Mouse (Mus musculus) left cerebral cortex, postnatal 36 days (tissue): Measurements from ENCODE around the gene AI837181. TPM values are rescaled to one million over a fixed set of nuclear protein-coding genes. Genes with fewer than 3 reads are reported as not detected.

Source experiments
- DNase-seq, 2 experiments: peaks; one replicate each; pipeline ENCODE4 v3.0.0; 2021 to 2022; ENCODE audit warnings: low spot score in 2 of 2, mixed read lengths in 1 of 2
- intact Hi-C: fragments of 180-260 bp; cut with DNase I; formaldehyde crosslinking; loops from one replicate; pipeline ENCODE4 v1.15.1; 2025
- total RNA-seq, 2 experiments: library from RNA; stranded (reverse); gene quantifications; 2 replicates each; pipeline ENCODE4 v1.2.3; 2021

AI837181 gene
- total RNA-seq, 2 experiments from 2014 or later: 70.2 to 78.3 TPM

DNA sequence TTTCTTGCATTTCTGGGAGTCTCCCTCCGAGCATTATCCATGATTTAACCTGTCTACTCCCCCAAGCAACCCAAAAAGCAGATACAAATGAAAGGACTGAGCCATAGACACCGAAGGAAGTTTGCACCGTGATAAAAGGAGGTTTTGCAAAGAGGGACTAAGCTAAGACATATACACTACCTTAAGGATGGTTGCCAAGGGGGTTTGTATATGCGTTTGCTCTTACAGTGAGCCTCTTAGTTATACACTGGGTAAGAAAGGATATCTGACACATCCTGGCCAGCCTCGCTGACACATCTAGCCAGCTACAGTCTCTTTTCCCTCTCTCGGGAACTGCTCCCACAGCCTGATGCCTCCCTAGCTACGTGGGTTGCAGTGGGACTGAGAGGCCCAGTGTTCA lies 9.0 kb downstream of the AI837181 start:
- intact Hi-C loops: no loop called here
- no peak for DNase-seq

DNA sequence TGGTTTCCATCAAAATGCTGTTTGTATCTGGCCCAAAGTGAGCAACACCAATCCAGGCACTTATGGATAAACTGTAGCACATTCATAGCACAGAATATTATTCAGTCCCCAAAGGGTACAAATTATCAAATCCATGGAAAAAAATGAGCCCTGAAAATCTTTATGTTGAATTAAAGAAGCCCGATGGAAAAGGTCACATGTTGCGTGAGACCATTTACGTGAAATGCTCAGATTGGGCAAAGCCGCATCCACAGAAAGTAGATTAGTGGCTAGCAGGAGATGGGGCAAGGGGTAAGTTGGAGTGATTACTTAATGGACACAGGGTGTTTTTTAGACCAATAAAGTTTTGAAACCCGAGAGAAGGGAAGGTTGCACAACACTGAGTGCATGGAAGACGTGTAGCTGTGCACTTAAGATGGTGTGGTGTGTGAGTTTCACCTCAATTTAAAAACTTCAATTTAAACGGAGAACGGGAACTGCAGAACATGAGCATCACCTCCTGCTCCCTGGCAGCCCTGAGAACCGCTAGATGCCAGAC lies 19.5 kb downstream of the AI837181 start:
- intact Hi-C loops: no loop called here
- no peak for DNase-seq

DNA sequence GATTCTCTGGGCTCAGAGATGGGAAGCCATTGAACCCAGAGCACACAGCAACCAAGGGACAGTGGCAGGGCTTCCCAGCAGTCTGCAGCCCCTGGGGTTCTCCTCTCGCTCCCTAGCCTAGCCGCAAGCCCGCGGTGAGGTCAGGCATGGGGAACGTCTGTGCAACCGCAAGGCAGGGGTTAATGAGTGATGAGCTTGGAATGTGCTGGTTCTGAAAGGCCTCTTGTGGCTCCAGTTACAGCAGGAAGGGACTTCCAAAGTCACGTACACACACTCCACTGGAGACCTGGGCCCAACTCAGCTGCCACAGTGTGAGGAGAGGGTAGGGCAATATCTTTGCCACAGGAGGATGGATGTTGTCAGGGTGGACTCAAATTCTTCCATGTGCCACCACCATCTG lies 20.0 kb downstream of the AI837181 start:
- no peak for DNase-seq
- intact Hi-C loops: no loop called here

DNA sequence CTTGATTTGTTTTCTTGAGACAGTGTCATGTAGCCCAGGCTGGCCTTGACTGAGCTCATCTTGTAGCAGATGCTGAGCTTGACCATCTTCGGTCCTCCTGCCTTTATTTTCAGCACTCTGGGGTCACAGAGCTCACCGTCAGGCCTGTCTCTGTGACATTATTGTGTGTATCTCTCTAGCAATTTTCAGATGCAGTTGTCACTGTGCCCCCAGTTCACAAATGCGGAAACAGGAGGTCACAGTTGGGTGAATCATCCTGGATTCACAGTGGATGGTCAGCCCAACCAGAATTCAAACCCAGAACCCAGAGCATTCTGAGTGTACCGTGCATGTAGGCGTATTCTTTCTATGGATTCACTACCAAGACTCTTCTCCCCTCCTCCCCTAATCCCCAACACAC lies 20.8 kb downstream of the AI837181 start:
- intact Hi-C loops: no loop called here

DNA sequence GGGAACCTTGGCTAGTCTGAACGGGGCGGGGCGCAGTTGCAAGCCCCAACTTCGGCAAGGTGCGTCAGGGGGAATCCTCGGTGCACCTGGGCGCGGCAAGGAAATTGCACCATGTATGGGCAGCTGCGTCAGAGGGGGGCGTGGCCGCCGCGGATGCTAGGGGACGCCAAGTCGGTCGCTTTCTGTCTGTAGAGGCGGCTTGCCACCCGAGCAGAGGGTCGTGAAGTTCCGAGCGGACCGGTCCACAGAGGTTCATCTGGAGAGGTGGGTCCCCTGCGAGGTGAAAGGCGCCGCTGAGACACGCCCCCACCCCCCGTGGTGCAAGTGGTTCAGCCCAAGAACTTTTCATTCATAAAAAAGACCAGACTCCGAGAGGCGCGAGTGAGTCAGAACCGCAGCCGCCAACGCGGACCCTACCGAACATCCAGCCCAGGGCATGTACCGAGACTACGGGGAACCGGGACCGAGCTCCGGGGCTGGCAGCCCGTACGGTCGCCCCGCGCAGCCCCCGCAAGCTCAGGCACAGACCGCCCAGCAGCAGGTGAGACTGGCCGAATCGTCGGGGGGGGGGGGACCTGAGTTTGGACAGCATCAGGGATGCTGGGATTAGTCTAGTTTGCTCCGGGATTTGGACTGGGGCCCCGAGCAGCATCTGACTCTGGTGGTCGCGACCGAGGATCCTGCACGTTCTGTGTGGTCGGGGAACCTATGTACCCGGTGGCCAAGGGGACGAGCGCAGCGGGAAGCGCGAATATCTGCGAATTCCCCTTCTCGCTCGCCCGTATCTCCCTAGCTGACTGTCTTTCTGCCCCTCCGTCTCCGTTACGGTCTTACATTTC lies 22.8 kb downstream of the AI837181 start, which contains the start of gene Fosl1:
TSS of gene Fosl1 (plus strand) at position 33 of the 839 bp plus-strand sequence.
- DNase-seq: peak; percentile 70 to 75
- intact Hi-C loops: no loop called here

More for the DNA sequence above, 20.8 kb downstream of the AI837181 start:
- no peak for DNase-seq

DNA sequence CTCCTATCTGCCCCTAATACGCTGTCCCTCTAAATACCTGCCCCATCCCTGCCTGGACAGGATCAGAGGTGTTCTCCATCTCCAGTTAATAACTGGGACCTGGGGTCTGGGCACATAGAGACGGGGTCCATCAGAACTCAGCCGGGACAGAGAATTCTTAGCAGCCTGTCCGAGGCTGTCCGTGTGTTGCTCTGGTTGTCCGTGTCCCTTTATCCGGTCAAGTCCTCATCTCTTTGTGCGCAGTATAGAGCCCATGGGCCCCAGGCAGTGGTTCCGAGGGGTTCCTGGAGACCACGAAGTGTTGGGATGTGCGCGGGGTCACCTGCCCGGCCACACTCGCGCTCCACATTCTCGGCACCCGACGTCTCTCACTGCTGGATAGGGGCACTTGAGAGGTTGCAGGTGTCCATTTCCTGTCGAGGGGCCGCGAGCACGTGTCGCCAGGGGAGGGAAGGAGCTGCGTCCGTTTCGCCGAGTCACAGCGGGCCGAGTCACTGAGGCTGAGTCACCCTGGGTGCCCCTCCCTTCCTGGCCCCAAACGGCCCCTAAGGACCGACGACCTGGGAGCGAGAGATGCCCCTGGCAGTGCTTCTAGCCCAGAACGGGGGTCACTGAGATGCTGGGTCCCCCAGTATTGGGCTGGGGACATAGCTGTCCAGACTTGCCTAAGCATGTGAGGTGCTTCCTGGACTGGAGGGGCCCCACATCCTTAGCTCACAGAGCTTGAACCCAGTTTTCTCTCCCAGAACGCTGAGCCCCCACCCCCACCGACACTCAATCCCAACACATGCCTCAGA lies 23.6 kb downstream of the AI837181 start:
- intact Hi-C loops: no loop called here
- no peak for DNase-seq

DNA sequence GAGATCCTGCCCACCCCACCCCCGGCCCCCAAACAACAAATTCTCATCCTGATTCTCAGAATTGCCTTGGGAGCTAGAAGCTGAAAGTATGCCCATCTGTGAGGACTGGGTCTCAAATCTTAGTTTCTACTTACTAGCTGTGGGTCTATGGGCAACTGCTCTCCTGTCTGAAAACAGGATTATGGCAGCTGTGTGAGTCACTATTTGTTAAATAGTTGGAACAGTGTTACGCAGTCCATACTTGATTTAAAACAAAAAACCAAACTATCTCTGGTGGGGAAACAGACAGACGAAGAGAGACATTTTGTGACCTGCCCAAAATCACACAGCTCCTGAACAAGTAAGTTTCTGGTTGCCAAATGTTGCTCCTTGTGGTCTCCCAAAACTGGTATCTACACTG lies 24.7 kb downstream of the AI837181 start:
- intact Hi-C loops: no loop called here

DNA sequence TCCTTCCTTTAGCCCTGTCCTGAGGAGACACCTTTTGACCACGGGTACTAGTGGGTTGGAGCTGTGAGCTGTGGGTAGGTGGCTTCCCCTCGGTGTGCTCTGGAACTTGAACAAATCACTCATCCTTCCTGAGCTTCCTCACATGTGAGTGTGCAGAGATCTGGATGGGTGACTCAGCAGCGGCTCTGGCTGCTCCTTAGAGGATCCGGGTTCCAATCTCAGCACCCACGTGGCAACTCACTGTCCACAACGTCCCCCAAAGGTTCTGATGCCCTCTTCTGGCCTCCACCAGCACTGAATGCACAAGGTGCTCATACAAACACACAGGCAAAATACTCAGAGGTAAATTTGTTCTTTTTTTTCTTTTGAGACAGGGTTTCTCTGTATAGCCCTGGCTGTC lies 26.8 kb downstream of the AI837181 start:
- intact Hi-C loops: no loop called here
- DNase-seq: no peak

More for the DNA sequence above, 24.7 kb downstream of the AI837181 start:
- DNase-seq: no peak

DNA sequence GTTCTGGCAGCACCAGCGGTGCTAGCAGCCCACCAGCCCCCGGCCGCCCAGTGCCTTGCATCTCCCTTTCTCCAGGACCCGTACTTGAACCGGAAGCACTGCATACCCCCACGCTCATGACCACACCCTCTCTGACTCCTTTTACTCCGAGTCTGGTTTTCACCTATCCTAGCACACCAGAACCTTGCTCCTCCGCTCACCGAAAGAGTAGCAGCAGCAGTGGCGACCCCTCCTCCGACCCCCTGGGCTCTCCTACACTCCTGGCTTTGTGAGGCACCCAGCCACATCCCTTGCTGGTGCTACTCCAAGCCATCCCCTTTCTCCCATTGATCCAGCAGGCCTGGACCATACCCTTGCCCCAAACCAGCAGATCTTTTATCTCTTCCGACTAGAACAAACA lies 30.1 kb downstream of the AI837181 start:
- intact Hi-C loops: no loop called here
- DNase-seq: no peak

DNA sequence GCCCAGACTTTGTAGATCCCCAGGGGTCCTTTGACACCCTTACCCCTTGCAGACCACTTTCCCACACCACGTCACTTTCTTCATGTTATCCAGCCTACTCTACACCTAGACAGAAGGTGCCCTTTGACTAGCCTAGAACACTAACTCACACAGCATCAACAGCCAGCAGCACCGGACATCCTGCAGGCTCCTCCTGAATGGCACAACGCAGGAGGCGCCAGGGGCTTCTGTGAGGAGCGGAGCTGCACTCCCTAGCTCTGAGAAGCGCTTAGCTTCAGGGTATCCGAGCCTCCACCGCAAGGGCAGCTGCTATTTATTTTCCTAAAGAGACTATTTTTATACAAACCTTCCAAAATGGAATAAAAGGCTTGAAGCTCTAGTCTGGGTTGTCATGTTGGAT lies 30.6 kb downstream of the AI837181 start:
- no peak for DNase-seq
- intact Hi-C loops: no loop called here

DNA sequence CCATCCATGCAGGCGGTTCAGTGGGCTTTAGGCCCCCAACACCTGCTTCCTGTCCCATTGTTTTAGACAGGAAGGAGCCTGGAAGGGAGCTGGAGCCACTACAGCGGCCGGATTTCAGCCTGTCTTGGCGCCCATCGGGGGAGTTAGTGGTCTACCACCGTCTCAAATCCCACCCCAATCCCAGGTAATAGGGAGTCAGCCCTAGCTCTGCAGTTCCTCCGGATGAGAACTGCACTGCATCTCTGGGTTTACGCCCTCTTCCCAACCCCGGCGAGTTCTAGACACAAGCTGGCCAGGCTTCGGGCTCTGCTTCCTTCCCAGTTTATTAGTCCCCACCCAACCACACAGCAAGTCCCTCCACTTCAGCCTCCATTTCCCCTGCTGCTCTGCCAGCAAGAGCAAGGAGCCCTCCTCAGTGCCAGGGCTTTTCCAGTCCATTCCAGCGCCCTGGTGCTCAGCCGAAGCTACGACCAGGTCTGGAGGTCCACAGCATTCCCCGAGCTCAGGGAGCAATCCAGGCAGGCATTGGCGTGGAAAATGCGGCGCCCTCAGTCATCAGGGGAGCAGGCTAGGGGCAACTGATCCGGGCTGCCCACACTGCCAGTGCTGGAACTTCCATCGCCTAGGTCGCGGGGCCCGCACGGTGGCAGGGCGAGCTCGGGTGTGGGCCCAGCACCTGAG lies 31.4 kb downstream of the AI837181 start:
- intact Hi-C loops: loop anchor here (2.0 kb wide), 2 partner anchors 32 kb away; partner anchors contain the start of genes AI837181, Drap1 and Mus81
- DNase-seq: no peak

DNA sequence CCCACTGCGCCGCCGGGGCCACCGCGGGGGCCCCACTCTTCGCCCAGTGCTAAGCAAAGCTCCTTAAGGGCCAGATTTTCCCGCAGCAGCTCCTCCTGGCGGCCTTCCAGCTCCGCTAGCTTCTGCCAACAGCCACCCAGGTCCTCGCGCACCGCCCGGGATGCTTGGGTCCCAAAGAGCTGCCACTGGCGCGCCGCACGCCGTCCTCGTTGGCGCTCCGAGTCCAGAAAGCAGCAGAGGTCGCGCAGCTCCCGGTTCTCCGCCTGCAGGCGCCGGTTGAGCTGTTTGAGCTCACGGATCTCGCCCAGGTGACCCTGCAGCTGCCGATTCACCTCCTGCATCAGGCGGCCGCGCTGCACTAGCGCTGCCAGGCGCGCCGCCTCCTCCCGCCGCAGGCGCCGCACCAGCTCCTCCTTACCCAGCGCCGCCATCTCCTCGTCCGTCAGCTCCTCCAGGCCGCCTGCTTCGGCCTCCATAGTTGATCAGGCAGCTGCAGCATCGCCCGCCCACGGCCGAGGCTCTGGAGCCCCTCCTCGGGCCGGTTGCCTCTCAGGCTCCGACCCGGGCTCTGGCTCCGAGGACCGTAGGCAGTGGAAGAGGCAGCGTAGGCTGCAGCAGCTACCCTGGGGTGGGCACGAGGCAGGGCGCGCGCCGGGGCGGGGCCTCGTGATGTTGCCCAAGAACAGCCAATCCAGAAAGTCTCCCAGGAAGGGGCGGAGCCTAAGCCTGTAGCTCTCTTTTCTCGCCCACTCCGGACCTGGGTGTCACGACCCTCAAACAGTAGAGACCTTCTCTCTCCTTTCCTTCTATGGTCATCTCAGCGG lies 32.2 kb downstream of the AI837181 start:
- DNase-seq: peak; percentile 96
- intact Hi-C loops: loop anchor here (2.0 kb wide), 2 partner anchors 32 kb away; partner anchors contain the start of genes AI837181, Drap1 and Mus81

DNA sequence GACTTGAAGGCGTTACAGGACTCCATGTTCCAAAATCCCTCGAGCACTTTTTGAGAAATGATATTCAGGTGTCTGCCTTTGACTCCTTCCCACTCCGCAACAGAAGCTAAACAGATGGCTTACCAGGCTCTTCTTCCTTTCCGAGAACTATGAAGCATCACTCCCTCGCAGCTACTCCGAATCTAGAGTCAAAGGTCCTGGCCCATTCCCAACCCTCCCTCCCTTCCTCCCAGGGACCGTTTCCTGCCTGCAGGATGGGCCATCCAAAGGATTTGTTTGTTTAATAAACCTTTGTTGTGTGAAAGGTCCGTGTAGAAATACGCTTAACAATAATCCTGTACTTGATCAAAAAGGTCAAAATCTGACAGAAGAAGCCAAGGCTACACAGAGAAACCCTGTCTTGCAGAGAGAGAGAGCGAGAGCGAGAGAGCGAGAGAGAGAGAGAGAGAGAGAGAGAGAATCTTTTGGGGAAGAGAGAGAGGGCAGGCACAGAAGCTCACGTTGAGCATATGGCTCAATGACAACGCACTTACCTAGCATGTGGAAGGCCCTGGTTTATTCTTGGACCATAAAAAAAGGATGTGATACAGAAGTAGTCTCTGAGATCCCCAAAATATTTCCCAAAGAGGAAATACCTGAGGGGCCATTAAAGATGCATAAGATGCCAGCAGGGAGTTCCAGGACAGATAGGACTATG lies 33.0 kb downstream of the AI837181 start, which contains the start of gene Ccdc85b:
TSS of gene Ccdc85b (minus strand) at position 149 of the 697 bp plus-strand sequence.
- intact Hi-C loops: loop anchor here (2.0 kb wide), 2 partner anchors 31 to 33 kb away; partner anchors contain the start of genes AI837181, Drap1 and Mus81

DNA sequence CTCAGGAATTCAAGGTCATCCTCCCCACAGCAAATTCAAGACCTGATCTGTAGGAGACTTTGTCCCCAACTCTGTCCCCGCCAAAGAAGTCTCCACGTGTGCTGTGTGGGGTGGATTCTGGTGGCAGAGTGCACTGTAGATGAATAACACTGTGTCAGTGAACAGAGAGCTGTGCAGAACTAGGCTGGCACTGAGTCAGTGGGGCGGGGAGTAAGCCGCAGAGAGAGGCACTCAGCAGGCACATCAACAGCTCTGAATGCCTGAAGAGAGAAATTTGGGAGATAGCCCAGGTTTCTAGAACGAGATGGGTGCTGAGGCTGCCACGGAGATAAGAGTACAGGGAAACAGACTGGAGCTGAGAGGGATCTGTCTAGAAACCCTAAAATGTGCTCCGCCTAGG lies 34.1 kb downstream of the AI837181 start:
- intact Hi-C loops: no loop called here
- DNase-seq: peak in 1 of 2 experiments; percentile 53

More for the DNA sequence above, 33.0 kb downstream of the AI837181 start, which contains the start of gene Ccdc85b:
- DNase-seq: no peak

DNA sequence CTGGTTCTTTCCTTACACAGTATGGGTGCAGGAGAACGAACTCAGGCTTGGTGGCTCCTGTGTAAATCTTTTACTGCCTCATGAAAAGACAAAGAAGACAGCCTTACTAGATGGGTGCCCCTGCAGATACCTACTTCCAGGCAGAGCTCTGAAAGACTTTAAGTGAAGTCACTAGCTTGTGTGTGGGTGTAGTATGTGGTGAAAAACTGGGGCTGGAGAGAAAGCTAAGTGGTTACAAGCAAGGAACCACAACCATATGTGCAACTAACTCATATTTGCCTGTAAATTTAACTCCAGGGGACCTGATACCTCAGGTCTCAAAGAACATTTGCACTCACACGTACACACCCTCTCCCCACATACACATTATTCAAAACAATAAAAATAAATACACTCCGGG lies 35.0 kb downstream of the AI837181 start:
- intact Hi-C loops: loop anchor here (1.0 kb wide), 1 partner anchor 30 kb away; the partner anchor contains the start of gene Cfl1
- no peak for DNase-seq

DNA sequence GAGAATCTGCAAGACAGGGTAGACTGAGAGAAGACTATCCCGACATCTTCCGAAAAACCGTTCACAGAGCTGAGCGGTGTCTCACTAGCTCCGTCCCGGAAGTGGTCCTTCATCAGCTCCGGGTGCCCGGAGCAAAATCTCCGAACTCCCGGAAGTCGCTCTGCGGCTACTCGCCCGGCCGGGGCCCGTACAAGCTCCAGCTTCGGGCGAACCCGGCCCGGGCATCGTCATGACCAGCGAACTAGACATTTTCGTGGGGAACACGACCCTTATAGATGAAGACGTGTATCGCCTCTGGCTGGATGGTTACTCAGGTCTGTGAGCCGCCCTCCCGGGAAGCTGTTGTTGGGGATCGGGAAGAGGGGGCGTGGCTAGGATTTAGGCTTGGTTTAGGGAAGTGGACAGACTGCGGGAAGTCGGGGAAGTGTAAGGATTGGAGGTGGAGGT lies 35.5 kb downstream of the AI837181 start, which contains the start of gene Fibp:
TSS of gene Fibp (plus strand) at position 151 of the 447 bp plus-strand sequence.
- peak; percentile 88 to 89 for DNase-seq
- intact Hi-C loops: loop anchor here (1.0 kb wide), 1 partner anchor 30 kb away; the partner anchor contains the start of gene Cfl1

DNA sequence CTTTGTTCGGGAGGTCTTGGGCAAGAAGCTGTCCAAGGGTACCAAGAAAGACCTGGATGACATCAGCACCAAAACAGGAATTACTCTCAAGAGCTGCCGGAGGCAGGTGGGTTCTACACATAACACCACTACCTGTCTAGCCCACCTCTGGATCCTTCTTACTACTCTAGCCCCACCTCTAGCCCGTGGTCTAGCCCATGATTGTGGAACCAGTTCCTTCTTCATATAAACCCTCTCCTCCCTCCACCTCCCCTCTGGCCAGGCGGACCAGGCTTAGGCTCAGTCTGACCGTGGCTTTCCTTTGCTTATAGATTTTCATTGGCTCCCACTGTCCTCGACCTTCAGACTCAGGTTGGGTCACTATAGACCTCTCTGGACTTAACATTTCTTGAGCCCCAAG lies 36.5 kb downstream of the AI837181 start:
- intact Hi-C loops: no loop called here
- DNase-seq: no peak

DNA sequence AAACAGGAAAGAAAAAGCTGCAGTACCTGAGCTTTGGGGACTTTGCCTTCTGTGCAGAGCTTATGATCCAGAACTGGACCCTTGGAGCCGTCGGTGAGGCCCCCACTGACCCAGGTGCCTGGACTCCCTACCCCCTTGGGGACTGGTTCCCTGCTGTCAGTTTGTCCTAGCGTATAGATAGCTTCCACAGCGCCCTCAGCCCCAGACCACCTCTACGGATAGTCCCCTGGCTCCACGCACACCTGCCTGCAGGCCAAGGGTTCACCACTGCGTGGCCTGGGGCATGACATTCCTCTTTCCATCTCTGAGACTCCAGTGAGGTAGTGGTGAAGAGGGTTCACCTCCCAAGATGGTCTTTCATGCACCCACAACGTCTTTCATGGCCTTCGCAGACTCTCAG lies 38.3 kb downstream of the AI837181 start:
- intact Hi-C loops: loop anchor here (1.0 kb wide), 1 partner anchor 25 kb away; the partner anchor contains the start of gene Mus81
- DNase-seq: peak in 1 of 2 experiments; percentile 2
